Mouse (Mus musculus) myocyte (in vitro differentiated cells): ENCODE measurements around the gene Lrmda. TPM values are rescaled to one million over a fixed set of nuclear protein-coding genes. Genes with fewer than 3 reads are reported as not detected.

Experiments used
- H3K27me3 ChIP-seq: one replicate; pipeline ENCODE4 v1.6.1; 2011; ENCODE audit not compliant: control insufficient read depth, insufficient read depth, insufficient read length
- H3K36me3 ChIP-seq: one replicate; pipeline ENCODE4 v1.6.1; 2011; ENCODE audit not compliant: control insufficient read depth, insufficient read depth
- H3K4me2 ChIP-seq: one replicate; pipeline ENCODE4 v1.6.1; 2011; ENCODE audit warnings: low read depth, control low read depth
- H3K4me3 ChIP-seq: one replicate; pipeline ENCODE4 v1.5.1; 2011; ENCODE audit warnings: mild to moderate bottlenecking, control low read depth, moderate library complexity
- H3K79me2 ChIP-seq: one replicate; pipeline ENCODE4 v1.6.1; 2011; ENCODE audit not compliant: control insufficient read depth, insufficient read depth
- H3ac ChIP-seq: one replicate; pipeline ENCODE4 v1.6.1; 2011; ENCODE audit not compliant: control insufficient read depth, insufficient read length
- CEBPB ChIP-seq: IDR thresholded peaks from 2 replicates; pipeline ENCODE4 v1.6.1; 2011; ENCODE audit warnings: mild to moderate bottlenecking, moderate library complexity; ENCODE audit not compliant: poor library complexity, insufficient read depth, severe bottlenecking
- E2F4 ChIP-seq: IDR thresholded peaks from one replicate; pipeline ENCODE4 v1.6.1; 2011; ENCODE audit warnings: mild to moderate bottlenecking, control low read depth, moderate library complexity; ENCODE audit not compliant: insufficient read depth
- MAX ChIP-seq: IDR thresholded peaks from one replicate; pipeline ENCODE4 v1.6.1; 2011; ENCODE audit warnings: low read depth, mild to moderate bottlenecking, control low read depth
- MYOD1 ChIP-seq, 3 experiments: IDR thresholded peaks; one replicate each; pipeline ENCODE4 v1.6.1; 2011; ENCODE audit warnings: control low read depth in 2 of 3, low read depth in 2 of 3, mild to moderate bottlenecking in 2 of 3, moderate library complexity in 1 of 3; ENCODE audit not compliant: insufficient read length in 2 of 3, control insufficient read depth in 1 of 3
- MYOG ChIP-seq, 3 experiments: IDR thresholded peaks; one replicate each; pipeline ENCODE4 v1.6.1; 2011; ENCODE audit warnings: control low read depth in 2 of 3, low read depth in 2 of 3, mild to moderate bottlenecking in 2 of 3; ENCODE audit not compliant: insufficient read length in 2 of 3, control insufficient read depth in 1 of 3, insufficient read depth in 1 of 3
- POLR2A ChIP-seq: IDR thresholded peaks from one replicate; pipeline ENCODE4 v1.6.1; 2011; ENCODE audit warnings: low read depth, mild to moderate bottlenecking, control low read depth, moderate library complexity; ENCODE audit not compliant: insufficient read length
- POLR2AphosphoS2 ChIP-seq: IDR thresholded peaks from one replicate; pipeline ENCODE4 v1.6.1; 2011; ENCODE audit warnings: low read depth, control low read depth; ENCODE audit not compliant: insufficient read length
- REST ChIP-seq: IDR thresholded peaks from one replicate; pipeline ENCODE4 v1.6.1; 2011; ENCODE audit warnings: mild to moderate bottlenecking, control low read depth, moderate library complexity; ENCODE audit not compliant: insufficient read depth, insufficient read length
- SRF ChIP-seq: IDR thresholded peaks from one replicate; pipeline ENCODE4 v1.6.1; 2011; ENCODE audit warnings: low read depth; ENCODE audit not compliant: control insufficient read depth, insufficient read length
- TCF12 ChIP-seq: IDR thresholded peaks from one replicate; pipeline ENCODE4 v1.6.1; 2011; ENCODE audit warnings: mild to moderate bottlenecking, control low read depth; ENCODE audit not compliant: poor library complexity, insufficient read depth, severe bottlenecking
- TCF3 ChIP-seq: IDR thresholded peaks from one replicate; pipeline ENCODE4 v1.6.1; 2011; ENCODE audit warnings: low read depth, control low read depth; ENCODE audit not compliant: insufficient read length
- USF1 ChIP-seq: IDR thresholded peaks from one replicate; pipeline ENCODE4 v1.6.1; 2011; ENCODE audit warnings: low read depth, mild to moderate bottlenecking, control low read depth, moderate library complexity
- polyA plus RNA-seq: library from polyadenylated mRNA; unstranded; fragments of >200 nt; fragmentation: generic; extraction: Trizol; gene quantifications from one replicate; pipeline ENCODE4 v1.2.1, GENCODE M21; 2012; ENCODE audit warnings: missing spikeins

The Lrmda gene
- polyA plus RNA-seq, 1 experiment, result 1.9 TPM

DNA sequence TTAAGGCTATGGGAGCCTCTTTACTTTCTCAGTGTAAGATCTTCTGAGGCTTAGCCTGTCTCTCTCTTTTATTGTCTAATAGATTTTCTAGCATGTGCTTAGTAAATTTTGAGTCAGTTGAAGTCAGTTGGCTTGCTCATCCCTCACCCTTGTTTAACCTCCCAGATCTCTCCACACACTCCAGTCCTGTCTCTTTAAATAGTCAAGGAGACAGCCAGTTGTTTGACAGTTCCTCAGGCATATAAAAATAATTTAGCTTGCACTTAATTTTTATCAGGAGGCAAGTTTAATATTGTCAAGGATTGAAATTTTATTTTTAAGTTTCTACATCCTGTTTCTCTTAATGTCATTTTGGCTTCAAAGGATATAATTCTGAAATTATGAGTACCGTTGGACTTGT, 303.5 kb downstream of the Lrmda start:
- H3K27me3 ChIP-seq, result no peaks in the 10 kb centered on the region
- H3K36me3 ChIP-seq, result no peaks in the 10 kb centered on the region
- TF ChIP-seq REST (no peak), MAX (no peak), MYOG (IDR thresholded peaks at IDR 0.05; ENCODE audit: control insufficient read depth in 1 of 3, insufficient read depth in 1 of 3, insufficient read length in 2 of 3, low read depth in 2 of 3) (no peak), TCF3 (no peak), POLR2AphosphoS2 (no peak), E2F4 (no peak), USF1 (no peak), MYOD1 (IDR thresholded peaks at IDR 0.05; ENCODE audit: control insufficient read depth in 1 of 3, insufficient read length in 2 of 3, low read depth in 2 of 3) (no peak), POLR2A (no peak), CEBPB (no peak), TCF12 (no peak), SRF (no peak)
- no peak overlapping the region for H3K4me2 ChIP-seq
- no peak overlapping the region for H3ac ChIP-seq
- no peaks in the 10 kb centered on the region for H3K79me2 ChIP-seq
- H3K4me3 ChIP-seq, result no peak overlapping the region

GRCm38 (mm10) chr14:22323530-22324292, 304.2 kb downstream of the Lrmda start:
- Histone ChIP-seq H3K27me3 (no peaks in the 10 kb centered on the region), H3K4me2 (no peak overlapping the region), H3ac (no peak overlapping the region), H3K4me3 (no peak overlapping the region), H3K79me2 (no peaks in the 10 kb centered on the region), H3K36me3 (no peaks in the 10 kb centered on the region)
- TF ChIP-seq MYOG (IDR thresholded peaks at IDR 0.05; ENCODE audit: control insufficient read depth in 1 of 3, insufficient read depth in 1 of 3, insufficient read length in 2 of 3, low read depth in 2 of 3) (no peak), SRF (no peak), TCF12 (no peak), TCF3 (no peak), MAX (no peak), POLR2AphosphoS2 (no peak), POLR2A (no peak), E2F4 (no peak), CEBPB (no peak), REST (no peak), MYOD1 (IDR thresholded peaks at IDR 0.05; ENCODE audit: control insufficient read depth in 1 of 3, insufficient read length in 2 of 3, low read depth in 2 of 3) (no peak), USF1 (no peak)

DNA sequence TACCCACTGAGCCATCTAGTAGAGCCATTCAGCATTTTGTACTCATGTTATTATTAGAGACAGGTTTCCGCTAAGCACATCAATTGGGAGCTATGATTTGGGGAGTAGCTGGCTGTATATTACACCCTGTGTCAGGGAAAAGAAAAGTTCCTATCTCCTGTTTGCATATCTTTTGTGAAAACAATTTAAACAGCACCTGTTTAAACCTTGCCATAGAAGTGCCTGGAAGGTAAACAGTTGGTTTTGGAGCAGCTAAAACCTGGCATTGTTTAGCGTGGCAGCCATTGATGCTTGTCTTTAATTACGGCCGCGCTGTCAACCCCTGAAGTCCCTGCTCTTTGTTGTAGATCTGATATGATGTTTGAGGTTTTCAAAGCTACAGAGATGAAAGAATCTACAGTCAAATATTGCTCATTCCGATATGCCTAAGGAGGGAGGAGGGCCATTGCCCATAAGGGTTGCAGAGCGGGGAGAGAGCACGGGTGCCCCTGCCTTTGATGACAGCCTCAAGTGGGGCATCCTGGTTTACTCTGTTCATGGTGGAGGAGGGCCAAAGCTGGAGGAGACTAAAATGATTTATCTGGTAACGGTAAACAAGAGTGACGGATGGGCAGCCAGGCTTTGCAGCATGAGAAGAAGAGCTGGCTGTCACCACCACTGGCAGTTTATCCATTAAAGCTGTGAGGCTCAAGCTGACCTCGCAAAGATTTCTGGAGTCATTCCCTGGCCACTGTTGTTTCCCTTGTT, 306.9 kb downstream of the Lrmda start:
- Histone ChIP-seq H3K79me2 (no peaks in the 10 kb centered on the region), H3K27me3 (no peaks in the 10 kb centered on the region), H3ac (no peak overlapping the region), H3K36me3 (no peaks in the 10 kb centered on the region), H3K4me3 (no peak overlapping the region), H3K4me2 (no peak overlapping the region)
- TF ChIP-seq MAX (no peak), POLR2A (no peak), USF1 (no peak), CEBPB (no peak), TCF3 (no peak), SRF (no peak), E2F4 (no peak), MYOD1 (IDR thresholded peaks at IDR 0.05; ENCODE audit: control insufficient read depth in 1 of 3, insufficient read length in 2 of 3, low read depth in 2 of 3) (no peak), MYOG (IDR thresholded peaks at IDR 0.05; ENCODE audit: control insufficient read depth in 1 of 3, insufficient read depth in 1 of 3, insufficient read length in 2 of 3, low read depth in 2 of 3) (no peak), POLR2AphosphoS2 (no peak), TCF12 (no peak), REST (no peak)

DNA sequence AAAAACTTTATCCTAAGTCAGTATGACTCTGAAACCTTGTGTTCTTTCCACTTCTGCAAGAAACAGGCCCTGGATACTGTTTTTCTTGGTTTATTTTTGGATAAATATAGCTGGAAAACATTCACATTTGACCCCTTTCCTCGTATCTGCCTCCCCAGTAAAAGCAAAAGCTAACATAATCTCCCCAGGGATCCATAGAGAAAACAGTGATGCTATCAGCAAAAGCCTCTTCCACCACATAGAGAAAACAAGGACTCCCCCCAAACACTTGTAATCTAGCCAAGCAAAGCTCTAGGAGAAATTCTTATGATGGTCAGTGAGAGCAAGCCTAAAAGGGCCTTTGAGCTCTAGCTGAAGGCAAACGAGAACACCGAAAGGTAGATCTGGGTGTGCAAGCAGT, 309.7 kb downstream of the Lrmda start:
- Histone ChIP-seq H3ac (no peak overlapping the region), H3K79me2 (no peaks in the 10 kb centered on the region), H3K4me2 (no peak overlapping the region), H3K27me3 (no peaks in the 10 kb centered on the region), H3K4me3 (no peak overlapping the region), H3K36me3 (no peaks in the 10 kb centered on the region)
- no peak for TF ChIP-seq POLR2AphosphoS2
- no peak for TF ChIP-seq MAX
- no peak for TF ChIP-seq REST
- TF ChIP-seq USF1, result no peak
- TF ChIP-seq MYOG (IDR thresholded peaks at IDR 0.05; ENCODE audit: control insufficient read depth in 1 of 3, insufficient read depth in 1 of 3, insufficient read length in 2 of 3, low read depth in 2 of 3), result no peak
- no peak for TF ChIP-seq POLR2A
- TF ChIP-seq CEBPB, result no peak
- TF ChIP-seq E2F4, result no peak
